Mouse (Mus musculus): ENCODE data around the gene Cuta.

Gene Cuta

GRCm38 (mm10) chr17:26956309-26956708 lies 16.9 kb upstream of the Cuta start:
- in situ Hi-C loops (cut with MseI, MboI), result no loop called here

DNA sequence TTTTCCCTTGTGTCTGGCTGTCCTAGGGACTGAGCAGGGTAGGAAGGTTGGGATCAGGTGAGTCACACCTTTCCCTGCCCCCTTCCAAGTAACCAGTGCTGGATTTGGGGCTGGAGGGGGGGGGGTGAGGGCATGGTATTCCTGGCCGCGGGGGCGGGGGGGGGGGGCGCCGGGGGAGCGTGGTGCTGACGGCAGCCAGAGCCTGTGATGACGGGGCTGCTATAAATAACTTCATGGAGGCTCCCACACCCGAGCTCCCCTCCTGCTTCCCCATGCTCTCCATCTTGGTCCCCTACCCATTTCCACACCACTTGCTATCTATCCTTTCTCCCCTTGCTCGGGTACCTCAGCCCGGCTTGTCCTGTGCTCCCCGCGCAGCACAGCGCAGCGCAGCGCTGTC lies 14.4 kb upstream of the Cuta start:
- in situ Hi-C loops (cut with MseI, MboI), result no loop called here

- in situ Hi-C loops (cut with MseI, MboI), result no loop called here
Measured at GRCm38 (mm10) chr17:26953201-26953600, 13.8 kb upstream of the Cuta start.

- in situ Hi-C loops (cut with MseI, MboI), result no loop called here
Measured at GRCm38 (mm10) chr17:26951952-26952877, 12.8 kb upstream of the Cuta start.

DNA sequence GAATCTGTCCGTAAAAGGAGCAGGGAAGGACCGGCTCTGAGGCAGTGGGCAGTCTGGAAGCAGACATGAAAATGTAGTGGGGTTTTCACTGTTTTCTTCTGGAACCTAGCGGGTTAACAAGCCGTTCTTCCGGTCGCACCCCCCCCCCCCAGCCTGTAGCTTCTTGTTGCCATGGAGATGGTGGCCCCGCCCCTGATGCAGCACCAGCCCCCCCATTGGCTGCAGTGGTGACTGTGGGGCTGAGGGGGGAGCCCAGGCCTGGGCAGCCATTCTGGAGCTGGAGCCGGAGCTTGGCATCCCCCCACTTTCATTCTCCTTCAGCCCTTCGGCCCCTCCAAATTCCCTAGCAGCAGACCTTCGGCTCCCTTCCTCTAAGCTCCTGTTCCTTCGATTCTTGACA lies 12.0 kb upstream of the Cuta start:
- in situ Hi-C loops (cut with MseI, MboI), result no loop called here

GRCm38 (mm10) chr17:26950560-26951288 lies 11.4 kb upstream of the Cuta start:
- in situ Hi-C loops (cut with MseI, MboI), result no loop called here

- in situ Hi-C loops (cut with MseI, MboI), result no loop called here
Measured at GRCm38 (mm10) chr17:26949866-26950265, 10.5 kb upstream of the Cuta start.

DNA sequence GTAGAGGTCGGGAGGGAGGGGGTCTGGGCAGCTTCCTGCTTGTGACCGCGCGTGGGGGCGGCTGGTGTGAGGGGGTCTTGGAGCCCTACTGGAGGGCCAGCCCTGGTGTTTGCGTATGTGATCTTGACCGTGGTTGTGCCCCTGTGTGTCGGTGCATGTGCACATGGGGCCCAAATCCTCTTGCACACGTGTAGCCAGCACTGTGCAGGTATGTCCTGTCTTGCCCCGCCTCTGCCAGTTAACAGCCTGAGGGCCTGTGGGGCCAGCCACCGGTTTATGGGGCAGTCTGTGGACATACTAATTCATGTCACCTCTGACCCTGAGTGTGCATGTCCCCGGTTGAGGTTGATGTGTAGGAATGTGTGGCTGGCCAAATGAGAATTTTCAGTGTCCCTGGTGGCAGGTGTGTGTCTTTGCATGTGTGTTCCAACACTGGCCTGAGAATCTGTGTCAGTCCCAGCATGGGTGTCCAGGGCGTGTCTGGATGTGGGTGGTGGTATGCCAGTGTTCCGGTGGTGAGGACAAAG lies 9.7 kb upstream of the Cuta start:
- in situ Hi-C loops (cut with MseI, MboI), result no loop called here

- in situ Hi-C loops (cut with MseI, MboI), result no loop called here
Measured at GRCm38 (mm10) chr17:26948316-26949050, 9.1 kb upstream of the Cuta start.

GRCm38 (mm10) chr17:26947231-26948100 lies 8.1 kb upstream of the Cuta start:
- in situ Hi-C loops (cut with MseI, MboI), result no loop called here

DNA sequence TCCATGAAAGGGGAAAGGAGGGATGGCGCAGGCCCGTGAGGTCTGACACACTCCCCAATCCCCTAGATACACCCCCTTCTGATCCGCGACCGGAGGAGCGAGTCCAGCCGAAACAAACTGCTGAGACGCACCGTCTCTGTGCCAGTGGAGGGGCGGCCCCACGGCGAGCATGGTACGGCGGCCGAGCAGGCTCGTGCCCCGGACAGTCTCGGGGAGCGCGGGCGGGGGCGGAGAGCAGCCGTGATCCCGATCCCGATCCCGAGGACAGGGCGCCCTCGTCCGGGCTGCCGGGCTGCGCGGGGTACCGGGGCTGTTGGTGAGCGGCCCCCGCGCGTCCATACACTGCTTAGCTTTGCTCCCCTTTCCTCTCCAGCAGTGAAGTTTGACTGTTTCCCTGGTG lies 7.2 kb upstream of the Cuta start:
- in situ Hi-C loops (cut with MseI, MboI), result no loop called here

GRCm38 (mm10) chr17:26945824-26946495 lies 6.6 kb upstream of the Cuta start:
- in situ Hi-C loops (cut with MseI, MboI), result no loop called here

- in situ Hi-C loops (cut with MseI, MboI), result no loop called here
Measured at GRCm38 (mm10) chr17:26941841-26942570, 2.6 kb upstream of the Cuta start.

DNA sequence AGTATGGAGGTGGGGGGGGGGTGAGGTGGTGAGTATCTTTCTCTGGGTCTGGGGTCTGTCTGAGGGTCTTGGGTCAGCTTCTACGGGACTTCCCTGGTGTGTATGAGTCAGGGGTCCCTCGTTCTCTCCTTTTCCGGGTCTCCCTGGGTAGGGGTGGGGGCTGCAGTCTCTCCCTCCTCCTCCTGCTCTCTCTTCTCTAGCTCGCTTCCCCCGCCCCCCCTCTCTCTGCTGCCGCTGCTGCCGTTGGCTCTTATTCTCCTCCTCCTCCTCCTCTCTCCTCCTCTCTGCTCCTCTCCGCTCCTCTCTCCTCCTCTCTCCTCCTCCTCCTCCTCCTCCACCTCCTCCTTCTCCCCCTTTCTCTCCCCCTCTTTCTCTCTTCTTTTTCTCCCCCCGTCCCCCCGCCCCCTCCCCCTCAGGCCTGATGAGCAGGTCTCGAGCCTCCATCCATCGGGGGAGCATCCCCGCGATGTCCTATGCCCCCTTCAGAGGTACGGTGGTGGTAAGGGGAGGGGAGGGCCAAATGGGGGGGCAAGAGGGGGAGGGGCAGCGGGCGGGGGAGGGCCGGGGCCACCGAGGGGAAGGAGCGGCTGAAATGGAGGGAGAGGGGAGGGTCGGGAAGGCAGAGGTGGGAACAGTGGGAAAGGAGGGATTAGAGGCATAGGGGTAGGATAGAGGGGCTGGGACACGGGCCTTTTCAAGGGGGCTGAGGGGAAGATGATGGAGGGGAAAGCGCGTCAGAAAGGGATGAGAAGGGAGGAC lies 1.8 kb upstream of the Cuta start, which contains the start of gene Syngap1:
Gene Syngap1 (plus strand): TSS at position 223 of the 759 bp plus-strand sequence.
- in situ Hi-C loops (cut with MseI, MboI), result no loop called here

GRCm38 (mm10) chr17:26939973-26940300 lies 568 bp upstream of the Cuta start:
- in situ Hi-C loops (cut with MseI, MboI), result no loop called here

DNA sequence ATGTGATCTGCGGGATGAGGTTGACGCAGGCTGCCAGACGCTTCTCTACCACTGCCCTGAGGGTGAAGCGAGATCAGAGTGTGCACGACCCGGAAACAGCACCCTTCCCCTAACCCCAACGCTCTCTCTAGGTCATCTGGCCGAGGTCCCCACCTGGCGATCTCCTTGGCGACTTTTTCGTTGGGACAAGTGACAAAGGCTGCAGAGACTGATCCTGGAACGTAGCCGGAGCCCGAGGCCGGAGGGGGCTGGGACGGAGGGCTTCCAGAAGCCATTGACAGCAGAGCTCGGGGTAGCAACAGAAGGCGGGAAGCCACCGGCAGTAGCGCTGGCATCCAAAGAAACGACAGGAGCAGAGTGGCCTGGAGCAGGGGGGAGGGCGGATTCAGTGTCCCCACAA lies 638 bp downstream of the Cuta start:
- in situ Hi-C loops (cut with MseI, MboI), result no loop called here

- in situ Hi-C loops (cut with MseI, MboI), result no loop called here
Measured at GRCm38 (mm10) chr17:26937883-26938695, 1.3 kb downstream of the Cuta start.

All from mouse trophoblast stem cell (cell line).